Mouse (Mus musculus) limb, embryonic 11.5 days (tissue): ENCODE results near the gene Tsks. TPM values are rescaled to one million over a fixed set of nuclear protein-coding genes. Genes with fewer than 3 reads are reported as not detected.

Source experiments
- polyA plus RNA-seq: library from polyadenylated mRNA; unstranded; fragments of >200 nt; fragmentation: Nextera tagmentation; extraction: Ambion mirVana; gene quantifications from 2 replicates; pipeline ENCODE4 v1.2.1, GENCODE M21; 2014

The Tsks gene
- polyA plus RNA-seq, 1 experiment from 2014 or later, result 0.13 TPM

Other genes starting within 250 kb of the Tsks start
- gene Izumo2, start 234.5 kb upstream of the Tsks start, polyA plus RNA-seq, result not detected in 2 replicates
- 36.8 and 38.2 TPM in 2 replicates for gene Vrk3, start 194.8 kb upstream of the Tsks start, polyA plus RNA-seq
- gene Zfp473, start 192.2 kb upstream of the Tsks start, polyA plus RNA-seq, result 3.2 and 3.8 TPM in 2 replicates
- 81.7 and 82.6 TPM in 2 replicates for gene Nup62, start 127.1 kb upstream of the Tsks start, polyA plus RNA-seq
- 1.1 TPM in 2 replicates for gene Il4i1, start 126.8 kb upstream of the Tsks start, polyA plus RNA-seq
- 2.1 and 2.3 TPM in 2 replicates for gene Atf5, start 126.5 kb upstream of the Tsks start, polyA plus RNA-seq
- 38.6 and 63.4 TPM in 2 replicates for gene Akt1s1, start 94.2 kb upstream of the Tsks start, polyA plus RNA-seq
- gene Tbc1d17, start 94.1 kb upstream of the Tsks start, polyA plus RNA-seq, result 60.9 and 69.0 TPM in 2 replicates
- 31.0 and 31.2 TPM in 2 replicates for gene Pnkp, start 86.1 kb upstream of the Tsks start, polyA plus RNA-seq
- gene Ptov1, start 73.4 kb upstream of the Tsks start, polyA plus RNA-seq, result 410 and 427 TPM in 2 replicates
- 79.2 and 80.5 TPM in 2 replicates for gene Med25, start 50.5 kb upstream of the Tsks start, polyA plus RNA-seq
- 14.8 and 16.0 TPM in 2 replicates for gene Fuz, start 47.1 kb upstream of the Tsks start, polyA plus RNA-seq
- gene Ap2a1, start 13.7 kb upstream of the Tsks start, polyA plus RNA-seq, result 77.0 and 78.8 TPM in 2 replicates
- 17.5 and 22.1 TPM in 2 replicates for gene Cpt1c, start 31.6 kb downstream of the Tsks start, polyA plus RNA-seq
- gene Prmt1, start 43.4 kb downstream of the Tsks start, polyA plus RNA-seq, result 332 and 334 TPM in 2 replicates
- 73.9 and 83.5 TPM in 2 replicates for gene Irf3, start 54.4 kb downstream of the Tsks start, polyA plus RNA-seq
- gene Bcl2l12, start 55.5 kb downstream of the Tsks start, polyA plus RNA-seq, result 91.7 and 91.9 TPM in 2 replicates
- 52.0 and 60.3 TPM in 2 replicates for gene Scaf1, start 73.2 kb downstream of the Tsks start, polyA plus RNA-seq
- 20.8 and 21.0 TPM in 2 replicates for gene Rras, start 74.8 kb downstream of the Tsks start, polyA plus RNA-seq
- 18.5 and 20.0 TPM in 2 replicates for gene Prr12, start 109.7 kb downstream of the Tsks start, polyA plus RNA-seq
- gene Nosip, start 119.2 kb downstream of the Tsks start, polyA plus RNA-seq, result 70.2 and 73.9 TPM in 2 replicates
- gene Prrg2, start 119.5 kb downstream of the Tsks start, polyA plus RNA-seq, result 22.1 and 24.6 TPM in 2 replicates
- gene Rcn3, start 149.0 kb downstream of the Tsks start, polyA plus RNA-seq, result 220 and 245 TPM in 2 replicates
- 8.0 and 9.8 TPM in 2 replicates for gene Fcgrt, start 160.6 kb downstream of the Tsks start, polyA plus RNA-seq
- 1,759 and 1,785 TPM in 2 replicates for gene Rps11, start 181.2 kb downstream of the Tsks start, polyA plus RNA-seq
- 1,469 and 1,490 TPM in 2 replicates for gene Rpl13a, start 185.6 kb downstream of the Tsks start, polyA plus RNA-seq
- gene Gm45713, start 193.0 kb downstream of the Tsks start, polyA plus RNA-seq, result 0.45 TPM in 1 of 2 replicates, not detected in the other
- 0.33 and 0.44 TPM in 2 replicates for gene Flt3l, start 193.2 kb downstream of the Tsks start, polyA plus RNA-seq
- gene Pih1d1, start 211.1 kb downstream of the Tsks start, polyA plus RNA-seq, result 106 and 108 TPM in 2 replicates
- gene Aldh16a1, start 211.4 kb downstream of the Tsks start, polyA plus RNA-seq, result 37.2 and 38.7 TPM in 2 replicates
- 0.11 TPM in 1 of 2 replicates, not detected in the other for gene Slc17a7, start 220.7 kb downstream of the Tsks start, polyA plus RNA-seq
- gene Gfy, start 236.4 kb downstream of the Tsks start, polyA plus RNA-seq, result not detected in 2 replicates
- gene Pth2, start 237.8 kb downstream of the Tsks start, polyA plus RNA-seq, result not detected in 2 replicates